Mouse (Mus musculus) neural tube, embryonic 11.5 days (tissue): Measurements from ENCODE around the gene Bcl2. TPM values are rescaled to one million over a fixed set of nuclear protein-coding genes. Genes with fewer than 3 reads are reported as not detected.

Source experiments
- ATAC-seq: fragments of 200-750 bp; cut with Nextera tagmentation; 2 replicates; pipeline ENCODE4 v1.8.0; 2017; ENCODE audit warnings: moderate number of reproducible peaks, mild to moderate bottlenecking, moderate TSS enrichment, moderate library complexity; ENCODE audit not compliant: insufficient read depth, low FRiP score, low TSS enrichment
- DNase-seq: peaks from one replicate; pipeline ENCODE4 v3.0.0-alpha.2; 2015; ENCODE audit warnings: low spot score
- H3K27ac ChIP-seq: fragments of 300-500 bp; sonication (generic); 2 replicates; pipeline ENCODE4 v1.5.1; 2014; ENCODE audit warnings: low read depth, mild to moderate bottlenecking, low read length
- H3K27me3 ChIP-seq: fragments of 300-500 bp; sonication (generic); 2 replicates; pipeline ENCODE4 v1.6.1; 2014; ENCODE audit warnings: mild to moderate bottlenecking, low read length, mixed read lengths; ENCODE audit not compliant: control insufficient read depth, insufficient read depth
- H3K36me3 ChIP-seq: fragments of 300-500 bp; sonication (generic); 2 replicates; pipeline ENCODE4 v1.6.1; 2014; ENCODE audit warnings: mild to moderate bottlenecking, low read length, moderate library complexity, mixed read lengths; ENCODE audit not compliant: control insufficient read depth, insufficient read depth
- H3K4me1 ChIP-seq: fragments of 300-500 bp; sonication (generic); 2 replicates; pipeline ENCODE4 v1.6.1; 2014; ENCODE audit warnings: low read length, mixed read lengths; ENCODE audit not compliant: control insufficient read depth, insufficient read depth
- H3K4me2 ChIP-seq: fragments of 300-500 bp; sonication (generic); 2 replicates; pipeline ENCODE4 v1.6.1; 2014; ENCODE audit warnings: low read depth, mild to moderate bottlenecking, moderate library complexity
- H3K4me3 ChIP-seq: fragments of 300-500 bp; sonication (generic); 2 replicates; pipeline ENCODE4 v1.5.1; 2014; ENCODE audit warnings: low read depth, low read length
- H3K9ac ChIP-seq: fragments of 300-500 bp; sonication (generic); 2 replicates; pipeline ENCODE4 v1.6.1; 2014; ENCODE audit warnings: mild to moderate bottlenecking, low read length
- H3K9me3 ChIP-seq: fragments of 300-500 bp; sonication (generic); 2 replicates; pipeline ENCODE4 v1.6.1; 2016; ENCODE audit warnings: low read length; ENCODE audit not compliant: control insufficient read depth
- WGBS: fragments of 180-500 bp; shearing (Covaris S2); extraction: QIAGEN DNeasy Blood & Tissue Kit; methylation state at CpG from one replicate; pipeline ENCODE4 v1.1.7; 2014; 5-methylcytosine and 5-hydroxymethylcytosine counted together
- polyA plus RNA-seq: library from polyadenylated mRNA; unstranded; fragments of >200 nt; fragmentation: Nextera tagmentation; extraction: Ambion mirVana; gene quantifications from 2 replicates; pipeline ENCODE4 v1.2.1, GENCODE M21; 2014

Bcl2 gene
- polyA plus RNA-seq, 1 experiment from 2014 or later, result 5.5 TPM

DNA sequence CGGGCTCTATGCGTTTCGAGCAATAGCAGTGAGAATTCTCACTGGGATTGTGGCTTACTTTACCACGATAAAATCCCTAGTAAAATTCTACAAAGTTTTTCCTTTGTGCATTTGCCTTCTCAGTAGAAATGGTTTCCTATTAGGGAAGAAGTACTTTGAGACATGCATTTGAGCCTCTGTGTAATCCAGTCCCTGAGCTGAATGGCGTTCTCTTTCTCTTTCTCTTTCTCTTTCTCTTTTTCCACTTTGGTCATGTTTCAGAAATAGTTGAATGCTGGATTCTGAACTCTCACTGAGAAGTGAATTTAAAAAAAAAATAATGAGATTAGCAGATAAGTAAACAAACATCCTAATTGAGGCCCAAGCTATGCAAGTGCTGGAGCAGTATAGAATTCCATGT, 191.1 kb downstream of the Bcl2 start:
- DNase-seq (no peak), ATAC-seq (no peak)
- H3K4me3 ChIP-seq, result no peak overlapping the region
- H3K27ac ChIP-seq, result no peak overlapping the region
- no peaks in the 10 kb centered on the region for H3K4me1 ChIP-seq
- no peaks in the 10 kb centered on the region for H3K9me3 ChIP-seq
- no peak overlapping the region for H3K9ac ChIP-seq
- 84% methylated on average over 5 of the region's 5 CpGs for WGBS
- H3K4me2 ChIP-seq, result no peak overlapping the region
- no peaks in the 10 kb centered on the region for H3K36me3 ChIP-seq
- no peaks in the 10 kb centered on the region for H3K27me3 ChIP-seq

DNA sequence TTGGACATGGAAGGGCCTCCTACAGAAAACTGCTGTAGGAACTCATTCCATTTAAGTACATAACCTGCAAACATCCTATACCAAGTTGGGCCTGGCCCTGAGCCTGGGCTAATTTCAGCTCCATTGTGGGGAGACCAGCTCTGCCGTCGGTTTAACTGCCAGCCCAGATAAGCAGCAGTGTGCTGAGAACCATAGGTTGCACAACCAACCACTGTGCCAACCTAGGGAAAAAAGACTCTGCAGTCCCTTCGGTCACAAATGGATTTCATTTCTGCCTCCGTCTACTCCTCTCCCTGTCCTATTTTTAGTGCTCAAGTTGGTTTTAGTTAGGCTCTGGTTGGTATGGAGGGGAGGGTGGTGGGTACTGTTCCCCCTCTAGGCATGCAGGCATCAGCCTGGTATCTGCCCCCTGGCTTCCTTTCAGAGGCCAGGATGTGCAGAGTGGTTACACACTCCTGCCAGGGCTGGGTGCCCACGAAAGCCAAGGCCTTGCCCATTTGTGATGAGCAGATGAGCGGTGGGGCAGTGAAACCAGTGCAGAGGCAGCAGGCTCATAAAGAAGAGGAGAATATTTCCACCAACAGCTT, 196.4 kb downstream of the Bcl2 start:
- no peak for DNase-seq
- Histone ChIP-seq H3K4me2 (no peak overlapping the region), H3K4me3 (no peak overlapping the region), H3K9me3 (no peaks in the 10 kb centered on the region), H3K9ac (no peak overlapping the region), H3K27me3 (no peaks in the 10 kb centered on the region), H3K4me1 (no peaks in the 10 kb centered on the region), H3K36me3 (no peaks in the 10 kb centered on the region), H3K27ac (no peak overlapping the region)
- 82% methylated on average over 6 of the region's 6 CpGs for WGBS
- ATAC-seq, result no peak

DNA sequence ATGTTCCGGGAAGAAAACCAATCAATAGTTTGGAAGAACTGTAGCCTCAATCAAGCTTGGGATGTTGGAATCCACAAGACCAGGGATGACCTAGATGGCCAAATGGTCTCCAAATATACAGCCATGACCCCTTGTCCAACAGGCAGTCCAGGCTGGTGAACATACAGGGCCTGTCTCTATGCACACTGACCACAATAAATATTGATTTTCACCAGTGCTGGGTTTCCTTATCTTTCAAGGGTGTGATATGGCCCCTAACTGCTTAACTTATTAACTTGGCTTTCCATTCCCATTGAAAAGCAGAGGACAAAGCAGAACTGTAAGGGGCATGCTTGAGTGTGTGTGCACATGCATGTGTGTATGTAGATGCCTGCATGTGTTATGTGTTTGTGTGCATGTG, 197.0 kb downstream of the Bcl2 start:
- H3K27ac ChIP-seq, result no peak overlapping the region
- no peaks in the 10 kb centered on the region for H3K9me3 ChIP-seq
- H3K4me1 ChIP-seq, result no peaks in the 10 kb centered on the region
- H3K9ac ChIP-seq, result no peak overlapping the region
- no peak overlapping the region for H3K4me2 ChIP-seq
- H3K27me3 ChIP-seq, result no peaks in the 10 kb centered on the region
- no peak for ATAC-seq
- H3K4me3 ChIP-seq, result no peak overlapping the region
- WGBS, result 93% methylated on average over 1 of the region's 1 CpGs
- DNase-seq, result no peak
- no peaks in the 10 kb centered on the region for H3K36me3 ChIP-seq

DNA sequence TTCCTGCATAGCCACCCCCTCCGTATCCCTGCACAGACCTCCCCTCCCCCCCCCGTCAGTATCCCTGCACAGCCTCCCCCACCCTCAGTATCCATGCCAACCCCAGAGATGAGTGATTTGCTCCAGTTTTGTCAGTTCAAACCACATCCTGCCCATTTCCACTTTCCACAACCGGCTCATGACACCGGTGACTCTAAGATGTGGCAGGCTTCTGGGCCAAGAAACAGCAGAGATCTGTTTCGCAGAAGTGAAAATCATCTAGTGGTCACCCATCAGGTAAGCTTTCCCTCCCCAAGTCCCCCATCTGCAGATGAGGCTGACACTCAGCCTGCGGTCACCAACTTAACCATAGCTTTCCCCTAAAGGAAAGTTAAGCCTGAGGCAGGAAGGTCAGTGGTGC, 198.5 kb downstream of the Bcl2 start:
- Histone ChIP-seq H3K4me1 (no peaks in the 10 kb centered on the region), H3K9me3 (no peaks in the 10 kb centered on the region), H3K27me3 (no peaks in the 10 kb centered on the region), H3K27ac (no peak overlapping the region), H3K4me2 (no peak overlapping the region), H3K9ac (no peak overlapping the region), H3K36me3 (no peaks in the 10 kb centered on the region), H3K4me3 (no peak overlapping the region)
- DNase-seq (no peak), ATAC-seq (no peak)
- WGBS, result 91% methylated on average over 6 of the region's 6 CpGs

DNA sequence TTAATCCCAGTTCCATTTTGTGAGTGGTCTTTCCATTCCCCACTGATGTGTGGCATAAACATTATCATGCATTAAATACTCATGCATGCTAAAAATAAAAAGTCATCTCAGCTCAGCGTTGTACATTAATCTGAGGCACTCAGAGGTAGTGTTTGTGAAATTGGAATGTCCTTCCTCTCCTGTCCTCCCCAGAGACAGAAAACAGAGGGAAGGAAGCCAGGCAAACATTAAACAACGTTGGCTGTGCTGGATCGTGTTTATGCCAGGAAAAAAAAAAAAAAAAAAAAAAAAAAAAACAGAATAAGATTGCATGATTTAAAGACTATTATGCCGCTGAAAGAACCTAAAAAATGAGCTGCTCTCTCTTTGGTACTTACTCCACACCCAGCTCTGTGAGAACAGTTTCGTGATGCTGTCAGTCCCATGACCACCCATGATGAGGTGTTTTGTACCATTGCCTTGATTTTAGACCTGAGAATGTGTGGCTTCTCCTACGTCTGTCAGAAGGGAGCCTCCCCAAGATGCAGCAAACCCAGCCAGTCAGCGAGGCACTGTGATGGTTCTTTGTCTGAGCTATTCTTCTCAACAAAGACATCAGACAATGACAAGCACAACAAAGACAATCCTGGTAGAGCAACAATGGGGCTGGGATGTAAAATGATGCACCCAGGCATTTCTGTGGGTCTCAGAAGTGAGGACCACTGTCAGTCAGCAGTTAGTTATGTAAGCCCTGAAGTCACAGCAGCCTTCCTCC, 200.0 kb downstream of the Bcl2 start:
- no peak for DNase-seq
- 48% methylated on average over 7 of the region's 7 CpGs for WGBS
- no peak overlapping the region for H3K9ac ChIP-seq
- no peaks in the 10 kb centered on the region for H3K9me3 ChIP-seq
- H3K4me1 ChIP-seq, result no peaks in the 10 kb centered on the region
- H3K27ac ChIP-seq, result no peak overlapping the region
- no peaks in the 10 kb centered on the region for H3K27me3 ChIP-seq
- no peak overlapping the region for H3K4me2 ChIP-seq
- ATAC-seq, result no peak
- H3K4me3 ChIP-seq, result no peak overlapping the region
- H3K36me3 ChIP-seq, result no peaks in the 10 kb centered on the region

DNA sequence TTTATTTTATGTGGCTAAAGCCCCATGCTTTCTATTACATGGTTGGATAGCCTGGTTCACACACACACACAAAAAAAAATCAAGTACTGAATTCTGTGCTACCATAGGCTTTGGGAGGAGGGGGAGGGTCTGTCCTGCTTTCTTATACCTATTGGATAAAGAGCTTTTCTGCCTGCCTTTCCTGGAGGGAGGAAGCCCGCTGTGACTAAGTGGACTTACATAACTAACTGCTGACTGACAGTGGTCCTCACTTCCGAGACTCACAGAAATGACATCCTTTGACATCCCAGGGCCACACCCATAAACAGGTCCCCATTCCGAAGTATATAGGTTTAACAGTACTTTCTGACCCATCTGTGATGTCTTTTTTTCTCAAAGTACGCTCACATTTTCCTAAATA, 200.6 kb downstream of the Bcl2 start:
- ATAC-seq (no peak), DNase-seq (no peak)
- no peak overlapping the region for H3K4me3 ChIP-seq
- no peak overlapping the region for H3K27ac ChIP-seq
- 82% methylated on average over 4 of the region's 4 CpGs for WGBS
- H3K36me3 ChIP-seq, result no peaks in the 10 kb centered on the region
- H3K27me3 ChIP-seq, result no peaks in the 10 kb centered on the region
- no peaks in the 10 kb centered on the region for H3K9me3 ChIP-seq
- H3K4me2 ChIP-seq, result no peak overlapping the region
- H3K4me1 ChIP-seq, result no peaks in the 10 kb centered on the region
- H3K9ac ChIP-seq, result no peak overlapping the region

DNA sequence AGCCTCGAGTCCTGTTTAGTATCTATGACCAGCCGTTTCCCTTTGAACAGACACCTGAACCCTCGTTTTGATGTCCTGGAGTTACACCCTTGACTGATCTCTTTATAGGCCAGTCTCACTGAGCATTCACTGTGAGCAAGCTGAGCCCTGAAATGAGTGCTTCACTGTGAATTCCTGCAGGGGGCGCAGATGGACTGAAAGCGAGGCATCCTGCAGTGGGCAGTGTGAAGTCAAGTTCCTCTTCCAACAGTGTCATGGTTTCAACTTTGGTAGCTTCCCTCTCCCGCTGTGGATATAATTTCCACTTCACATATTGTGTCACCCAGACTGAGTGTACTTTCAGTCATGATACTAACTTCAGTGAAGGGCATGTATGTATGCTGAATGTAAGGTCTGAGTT, 202.5 kb downstream of the Bcl2 start:
- no peak overlapping the region for H3K4me2 ChIP-seq
- H3K9ac ChIP-seq, result no peak overlapping the region
- H3K36me3 ChIP-seq, result no peaks in the 10 kb centered on the region
- H3K4me3 ChIP-seq, result no peak overlapping the region
- no peaks in the 10 kb centered on the region for H3K9me3 ChIP-seq
- no peak overlapping the region for H3K27ac ChIP-seq
- H3K27me3 ChIP-seq, result no peaks in the 10 kb centered on the region
- peak; percentile 69 for ATAC-seq
- WGBS, result 27% methylated on average over 6 of the region's 6 CpGs
- peak; percentile 67 for DNase-seq
- no peaks in the 10 kb centered on the region for H3K4me1 ChIP-seq

DNA sequence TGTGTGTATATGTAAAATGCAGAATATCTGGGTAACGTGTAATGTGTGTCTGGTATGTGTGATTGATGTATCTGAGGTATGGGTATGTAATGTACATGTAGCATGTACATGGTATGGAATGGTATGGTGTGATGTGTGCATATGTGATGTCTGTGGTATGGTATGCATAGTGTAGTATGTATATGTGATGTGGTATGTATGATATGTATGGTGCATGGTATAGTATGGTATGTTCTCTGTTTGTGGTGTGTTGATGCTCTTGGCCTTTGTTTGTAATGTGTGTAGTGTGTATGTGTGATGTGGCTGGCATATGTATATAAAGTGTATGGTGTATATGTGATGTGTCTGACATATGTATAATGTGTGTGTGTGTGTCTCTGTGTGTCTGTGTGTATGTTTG, 206.5 kb downstream of the Bcl2 start:
- DNase-seq (no peak), ATAC-seq (no peak)
- no peak overlapping the region for H3K4me2 ChIP-seq
- no peak overlapping the region for H3K4me3 ChIP-seq
- H3K27me3 ChIP-seq, result no peaks in the 10 kb centered on the region
- 88% methylated on average over 1 of the region's 1 CpGs for WGBS
- H3K9me3 ChIP-seq, result no peaks in the 10 kb centered on the region
- no peak overlapping the region for H3K27ac ChIP-seq
- H3K9ac ChIP-seq, result no peak overlapping the region
- no peaks in the 10 kb centered on the region for H3K4me1 ChIP-seq
- H3K36me3 ChIP-seq, result no peaks in the 10 kb centered on the region

DNA sequence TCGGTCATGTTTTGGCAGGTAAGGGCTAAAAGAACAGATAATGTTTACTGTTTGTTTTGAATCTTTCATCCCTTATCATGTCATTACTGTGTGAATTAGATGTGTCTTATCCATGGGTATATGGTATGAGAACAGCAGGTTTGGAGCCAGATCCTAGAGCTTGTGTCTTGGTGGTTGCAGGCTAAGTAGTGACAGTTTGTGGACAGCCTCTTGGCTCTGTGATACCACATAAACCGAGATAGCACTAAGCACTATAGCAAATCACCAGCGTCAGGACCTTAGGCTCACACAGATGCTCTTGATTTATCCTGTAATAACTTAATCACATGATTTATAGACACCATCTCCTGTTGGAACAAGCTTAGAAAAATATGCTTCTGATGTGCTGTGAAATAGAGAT, 210.2 kb downstream of the Bcl2 start:
- no peaks in the 10 kb centered on the region for H3K9me3 ChIP-seq
- no peaks in the 10 kb centered on the region for H3K36me3 ChIP-seq
- no peak for DNase-seq
- H3K4me3 ChIP-seq, result no peak overlapping the region
- no peak for ATAC-seq
- H3K9ac ChIP-seq, result no peak overlapping the region
- H3K27me3 ChIP-seq, result no peaks in the 10 kb centered on the region
- WGBS, result 85% methylated on average over 3 of the region's 3 CpGs
- no peak overlapping the region for H3K4me2 ChIP-seq
- no peak overlapping the region for H3K27ac ChIP-seq
- no peaks in the 10 kb centered on the region for H3K4me1 ChIP-seq
